Mouse (Mus musculus): ENCODE data around the gene Asap3. TPM values are rescaled to one million over a fixed set of nuclear protein-coding genes. Genes with fewer than 3 reads are reported as not detected.

Asap3 gene
- total and polyA plus RNA-seq, 2 experiments from 2014 or later = 2.5 to 3.8 TPM

DNA sequence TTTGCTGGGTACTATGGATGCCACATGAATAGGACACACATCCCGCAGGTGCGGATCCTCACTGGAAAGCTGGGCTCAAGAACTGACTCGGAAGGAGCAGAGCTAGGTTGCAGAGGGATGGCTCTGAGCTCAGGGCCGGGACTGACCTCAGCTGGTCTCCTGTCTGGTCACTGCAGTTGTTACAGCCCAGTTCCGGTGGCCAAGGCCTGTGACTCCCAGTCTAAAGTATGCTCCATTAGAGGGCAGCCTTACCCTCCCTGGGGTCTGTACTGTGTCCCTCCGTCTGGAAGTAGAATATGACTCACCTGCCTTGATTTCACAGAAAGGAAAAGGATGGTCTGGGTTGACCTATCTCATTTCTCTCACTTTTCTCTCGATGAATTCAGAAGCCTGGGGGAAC lies 38.0 kb downstream of the Asap3 start:
- H3K27me3 ChIP-seq (ENCODE audit: insufficient read depth, low read length) = peaks cover 36% of the 10 kb centered on the region
- no peak overlapping the region for H3K4me3 ChIP-seq (ENCODE audit: low read depth, low read length)
- TF ChIP-seq CTCF (IDR thresholded peaks at IDR 0.05; ENCODE audit: low read depth) = no peak
- H3K9ac ChIP-seq = no peak overlapping the region
- H3K27ac ChIP-seq (ENCODE audit: low read depth, low read length) = no peak overlapping the region
- no peak for ATAC-seq
- H3K4me2 ChIP-seq (ENCODE audit: low read depth) = no peak overlapping the region
- 70% methylated on average over 7 of the region's 7 CpGs for WGBS
- no peaks in the 10 kb centered on the region for H3K36me3 ChIP-seq (ENCODE audit: insufficient read depth)
- no peaks in the 10 kb centered on the region for H3K9me3 ChIP-seq (ENCODE audit: low read length)
- DNase-seq = no peak
- H3K4me1 ChIP-seq (ENCODE audit: insufficient read depth) = no peaks in the 10 kb centered on the region

DNA sequence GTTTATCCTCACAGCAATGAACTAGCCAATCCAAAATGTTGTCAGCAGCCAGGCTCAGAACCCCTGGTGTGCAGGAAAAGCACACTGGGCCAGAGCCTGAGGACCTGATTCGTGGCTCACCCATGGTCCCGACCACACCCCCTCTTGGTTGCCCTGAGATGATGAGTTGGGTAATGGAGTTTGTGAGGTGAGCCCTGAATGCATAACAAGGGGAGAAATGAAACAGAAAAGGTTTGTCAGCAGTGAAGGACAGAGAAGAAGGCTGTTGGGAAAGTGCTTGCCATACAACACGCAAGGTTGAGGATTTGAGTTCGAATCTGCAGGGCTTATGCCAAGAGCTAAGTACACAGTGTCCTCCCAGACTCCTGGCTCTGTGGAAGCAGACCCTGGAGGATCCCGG lies 39.5 kb downstream of the Asap3 start:
- no peak overlapping the region for H3K9ac ChIP-seq
- H3K4me1 ChIP-seq (ENCODE audit: insufficient read depth) = no peaks in the 10 kb centered on the region
- no peak for TF ChIP-seq CTCF (IDR thresholded peaks at IDR 0.05; ENCODE audit: low read depth)
- H3K4me3 ChIP-seq (ENCODE audit: low read depth, low read length) = no peak overlapping the region
- no peak overlapping the region for H3K4me2 ChIP-seq (ENCODE audit: low read depth)
- H3K36me3 ChIP-seq (ENCODE audit: insufficient read depth) = no peaks in the 10 kb centered on the region
- no peaks in the 10 kb centered on the region for H3K9me3 ChIP-seq (ENCODE audit: low read length)
- WGBS = 45% methylated on average over 5 of the region's 5 CpGs
- peaks cover 51% of the 10 kb centered on the region for H3K27me3 ChIP-seq (ENCODE audit: insufficient read depth, low read length)
- H3K27ac ChIP-seq (ENCODE audit: low read depth, low read length) = no peak overlapping the region
- ATAC-seq = no peak
- no peak for DNase-seq

DNA sequence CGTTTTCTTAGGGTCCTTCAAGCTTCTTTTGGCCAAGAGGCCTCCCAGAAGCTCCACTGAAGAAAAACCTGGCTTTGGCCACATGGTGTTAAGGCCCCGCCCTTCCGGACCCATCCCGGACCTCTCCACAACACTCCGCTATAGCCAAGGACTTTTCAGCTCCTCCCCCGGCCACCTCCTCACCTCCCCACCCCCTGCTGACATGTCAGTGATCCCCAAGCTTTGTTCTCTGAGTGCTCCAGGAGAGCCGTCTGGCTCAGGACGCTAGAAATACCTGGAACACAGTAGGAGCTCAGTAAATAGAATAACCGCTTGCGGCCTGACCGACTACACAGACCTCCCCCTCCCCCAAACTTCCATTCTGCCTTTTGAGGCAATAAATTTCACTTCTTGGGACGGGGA lies 40.4 kb downstream of the Asap3 start:
- no peaks in the 10 kb centered on the region for H3K4me1 ChIP-seq (ENCODE audit: insufficient read depth)
- DNase-seq (no peak), ATAC-seq (no peak)
- peaks cover 51% of the 10 kb centered on the region for H3K27me3 ChIP-seq (ENCODE audit: insufficient read depth, low read length)
- H3K9ac ChIP-seq = no peak overlapping the region
- H3K27ac ChIP-seq (ENCODE audit: low read depth, low read length) = no peak overlapping the region
- no peaks in the 10 kb centered on the region for H3K36me3 ChIP-seq (ENCODE audit: insufficient read depth)
- WGBS = 7% methylated on average over 12 of the region's 12 CpGs
- TF ChIP-seq CTCF (IDR thresholded peaks at IDR 0.05; ENCODE audit: low read depth) = no peak
- H3K4me2 ChIP-seq (ENCODE audit: low read depth) = no peak overlapping the region
- no peaks in the 10 kb centered on the region for H3K9me3 ChIP-seq (ENCODE audit: low read length)
- no peak overlapping the region for H3K4me3 ChIP-seq (ENCODE audit: low read depth, low read length)

- no peaks in the 10 kb centered on the region for H3K4me1 ChIP-seq (ENCODE audit: insufficient read depth)
- no peak overlapping the region for H3K9ac ChIP-seq
- H3K9me3 ChIP-seq (ENCODE audit: low read length) = no peaks in the 10 kb centered on the region
- no peak for TF ChIP-seq CTCF (IDR thresholded peaks at IDR 0.05; ENCODE audit: low read depth)
- H3K27me3 ChIP-seq (ENCODE audit: insufficient read depth, low read length) = peaks cover 51% of the 10 kb centered on the region
- H3K27ac ChIP-seq (ENCODE audit: low read depth, low read length) = no peak overlapping the region
- H3K4me3 ChIP-seq (ENCODE audit: low read depth, low read length) = peak overlapping the region; percentile 28
- no peaks in the 10 kb centered on the region for H3K36me3 ChIP-seq (ENCODE audit: insufficient read depth)
- WGBS = 2% methylated on average over 14 of the region's 14 CpGs
- ATAC-seq (peak; percentile 38; the same call in 1 of the 2 replicates), DNase-seq (no peak)
- peak overlapping the region; percentile 55 for H3K4me2 ChIP-seq (ENCODE audit: low read depth)
These were observed 41.2 kb downstream of the Asap3 start for GRCm38 (mm10) chr4:136247386-136247728.

GRCm38 (mm10) chr4:136247729-136248463 lies 41.7 kb downstream of the Asap3 start, which contains the start of gene Tcea3:
Tcea3 (plus strand) TSS chr4:136247729.
- H3K4me2 ChIP-seq (ENCODE audit: low read depth) = peak within 1 kb of the TSS; percentile 55
- no peak within 1 kb of the TSS for H3K9ac ChIP-seq
- DNase-seq (no peak), ATAC-seq (no peak)
- no peak within 1 kb of the TSS for H3K27ac ChIP-seq (ENCODE audit: low read depth, low read length)
- no peak for TF ChIP-seq CTCF (IDR thresholded peaks at IDR 0.05; ENCODE audit: low read depth)
- no peaks in the 10 kb centered on the region for H3K9me3 ChIP-seq (ENCODE audit: low read length)
- no peaks in the 10 kb centered on the region for H3K4me1 ChIP-seq (ENCODE audit: insufficient read depth)
- H3K36me3 ChIP-seq (ENCODE audit: insufficient read depth) = no peaks in the 10 kb centered on the region
- 1% methylated on average over 45 of the region's 46 CpGs for WGBS
- H3K27me3 ChIP-seq (ENCODE audit: insufficient read depth, low read length) = peaks cover 51% of the 10 kb centered on the region
- peak within 1 kb of the TSS; percentile 28 for H3K4me3 ChIP-seq (ENCODE audit: low read depth, low read length)

DNA sequence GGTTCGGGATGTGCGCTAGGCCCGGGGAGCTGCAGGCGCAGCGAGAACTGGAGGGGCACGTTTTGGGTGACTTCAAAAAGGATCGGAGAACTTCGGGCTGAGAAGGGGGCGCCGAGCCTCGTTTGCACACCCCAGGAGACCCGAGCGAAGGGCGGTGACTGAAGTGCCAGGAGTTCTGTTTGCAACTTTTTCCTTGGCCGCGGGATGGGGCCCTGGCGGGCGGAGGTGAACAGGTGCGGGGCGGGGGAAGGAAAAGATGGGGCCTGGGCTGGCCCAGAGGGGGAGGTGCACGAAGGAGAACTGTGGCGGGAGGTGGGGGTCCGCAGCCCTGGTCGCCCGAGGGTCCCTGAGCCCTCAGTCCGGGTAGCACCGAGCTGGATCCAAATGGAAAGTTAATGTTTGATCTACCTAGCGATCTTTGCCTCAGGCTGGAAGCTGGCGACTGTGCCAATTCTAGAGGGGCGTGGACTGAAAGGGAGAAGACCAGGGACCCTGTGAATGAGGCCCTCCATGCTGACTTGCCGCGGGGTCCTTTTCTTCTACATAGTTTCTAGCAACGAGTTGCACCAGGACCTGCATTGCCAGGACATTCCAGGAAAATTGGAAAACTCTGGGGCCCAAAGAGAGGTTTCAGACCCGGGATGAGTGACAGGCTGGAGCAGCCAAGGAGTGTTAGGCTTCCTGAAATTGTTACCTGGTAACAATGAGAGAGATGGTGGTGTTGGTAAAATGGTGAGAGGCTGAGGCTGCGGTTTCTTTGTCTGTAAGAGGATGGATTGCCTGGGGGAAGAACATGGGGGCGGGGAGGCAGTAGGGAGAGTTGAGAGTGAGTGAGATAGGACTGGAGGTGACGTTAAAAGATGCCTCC lies 42.5 kb downstream of the Asap3 start:
- Histone ChIP-seq H3K36me3 (ENCODE audit: insufficient read depth) (no peaks in the 10 kb centered on the region), H3K9ac (no peak overlapping the region), H3K9me3 (ENCODE audit: low read length) (no peaks in the 10 kb centered on the region), H3K27ac (ENCODE audit: low read depth, low read length) (no peak overlapping the region), H3K4me1 (ENCODE audit: insufficient read depth) (no peaks in the 10 kb centered on the region), H3K27me3 (ENCODE audit: insufficient read depth, low read length) (peaks cover 51% of the 10 kb centered on the region), H3K4me2 (ENCODE audit: low read depth) (peak overlapping the region; percentile 55), H3K4me3 (ENCODE audit: low read depth, low read length) (peak overlapping the region; percentile 28)
- TF ChIP-seq CTCF (IDR thresholded peaks at IDR 0.05; ENCODE audit: low read depth) = no peak
- WGBS = 2% methylated on average over 35 of the region's 37 CpGs
- DNase-seq = no peak
- no peak for ATAC-seq

- Histone ChIP-seq H3K36me3 (ENCODE audit: insufficient read depth) (no peaks in the 10 kb centered on the region), H3K4me3 (ENCODE audit: low read depth, low read length) (no peak overlapping the region), H3K4me1 (ENCODE audit: insufficient read depth) (no peaks in the 10 kb centered on the region), H3K27me3 (ENCODE audit: insufficient read depth, low read length) (peaks cover 51% of the 10 kb centered on the region), H3K4me2 (ENCODE audit: low read depth) (peak overlapping the region; percentile 55), H3K9me3 (ENCODE audit: low read length) (no peaks in the 10 kb centered on the region), H3K9ac (no peak overlapping the region), H3K27ac (ENCODE audit: low read depth, low read length) (no peak overlapping the region)
- no peak for DNase-seq
- 9% methylated on average over 11 of the region's 11 CpGs for WGBS
- no peak for TF ChIP-seq CTCF (IDR thresholded peaks at IDR 0.05; ENCODE audit: low read depth)
- ATAC-seq = no peak
These were observed 43.1 kb downstream of the Asap3 start for GRCm38 (mm10) chr4:136249332-136249647.

Data from forebrain, postnatal 0 days (tissue).